Mouse (Mus musculus): ENCODE data around the gene Dnajb14. TPM values are rescaled to one million over a fixed set of nuclear protein-coding genes. Genes with fewer than 3 reads are reported as not detected.

Gene Dnajb14
- polyA plus RNA-seq, 1 experiment from 2014 or later: 13.9 TPM

DNA sequence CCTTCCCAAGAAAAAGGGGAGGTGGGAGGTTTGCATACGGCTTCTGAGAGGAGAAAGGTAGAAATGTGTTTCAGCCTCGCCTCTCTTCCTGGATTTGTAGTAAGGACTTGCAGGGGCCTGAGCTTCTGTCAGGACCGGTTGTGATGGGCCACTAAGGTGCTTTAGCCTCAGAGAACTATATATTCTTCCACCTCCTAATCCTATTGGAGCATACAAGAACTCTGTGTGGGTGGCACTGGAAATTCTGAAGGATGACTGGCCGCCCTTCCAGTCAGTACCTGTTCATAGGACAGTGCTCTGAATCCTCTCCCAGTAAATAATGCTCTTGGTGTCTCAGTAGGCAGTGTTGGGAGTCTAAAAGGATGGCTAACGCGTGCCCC lies 51.4 kb downstream of the Dnajb14 start:
- Histone ChIP-seq H3K9ac (ENCODE audit: low read depth, low read length) (peak overlapping the region; percentile 86), H3K4me1 (ENCODE audit: control insufficient read depth, insufficient read depth, low read depth, low read length) (peaks cover 16% of the 10 kb centered on the region), H3K27ac (ENCODE audit: low read depth, low read length) (peak overlapping the region; percentile 85), H3K27me3 (replicated peaks; ENCODE audit: control insufficient read depth, insufficient read depth, low read length) (no peaks in the 10 kb centered on the region), H3K4me2 (ENCODE audit: low read length) (peak overlapping the region; percentile 73), H3K36me3 (ENCODE audit: control insufficient read depth, insufficient read depth, low read length) (peaks cover 4% of the 10 kb centered on the region; the same call in 1 of the 2 replicates), H3K9me3 (ENCODE audit: control insufficient read depth, low read length) (no peaks in the 10 kb centered on the region), H3K4me3 (ENCODE audit: low read length) (peak overlapping the region; percentile 85)
- WGBS: 22% methylated on average over 6 of the region's 6 CpGs
- ATAC-seq: peak; percentile 40

DNA sequence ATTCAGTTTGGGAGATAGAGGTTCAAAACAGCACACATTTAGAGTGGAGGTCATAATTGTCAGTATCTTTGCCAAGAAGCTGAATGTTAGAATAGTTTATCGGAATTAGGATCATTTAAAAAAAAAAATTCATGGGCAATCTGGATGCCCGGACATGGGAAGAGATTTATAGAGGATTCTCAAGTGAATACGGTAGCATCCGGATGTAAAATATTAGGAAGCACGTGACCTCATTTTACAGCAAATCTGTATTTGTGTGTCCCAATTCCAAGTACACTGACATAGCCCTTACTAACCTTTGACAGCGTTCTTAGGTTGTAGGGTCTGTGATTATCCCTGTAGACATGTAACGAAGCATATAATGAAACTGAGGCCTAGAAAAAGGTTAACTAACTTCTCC lies 51.9 kb downstream of the Dnajb14 start:
- no peaks in the 10 kb centered on the region for H3K27me3 ChIP-seq (replicated peaks; ENCODE audit: control insufficient read depth, insufficient read depth, low read length)
- no peak overlapping the region for H3K27ac ChIP-seq (ENCODE audit: low read depth, low read length)
- ATAC-seq: no peak
- H3K4me3 ChIP-seq (ENCODE audit: low read length): peak overlapping the region; percentile 85
- peak overlapping the region; percentile 86; the same call in 1 of the 2 replicates for H3K9ac ChIP-seq (ENCODE audit: low read depth, low read length)
- no peaks in the 10 kb centered on the region for H3K9me3 ChIP-seq (ENCODE audit: control insufficient read depth, low read length)
- 92% methylated on average over 7 of the region's 7 CpGs for WGBS
- H3K4me1 ChIP-seq (ENCODE audit: control insufficient read depth, insufficient read depth, low read depth, low read length): peaks cover 16% of the 10 kb centered on the region
- peaks cover 7% of the 10 kb centered on the region; the same call in 1 of the 2 replicates for H3K36me3 ChIP-seq (ENCODE audit: control insufficient read depth, insufficient read depth, low read length)
- H3K4me2 ChIP-seq (ENCODE audit: low read length): peak overlapping the region; percentile 73

DNA sequence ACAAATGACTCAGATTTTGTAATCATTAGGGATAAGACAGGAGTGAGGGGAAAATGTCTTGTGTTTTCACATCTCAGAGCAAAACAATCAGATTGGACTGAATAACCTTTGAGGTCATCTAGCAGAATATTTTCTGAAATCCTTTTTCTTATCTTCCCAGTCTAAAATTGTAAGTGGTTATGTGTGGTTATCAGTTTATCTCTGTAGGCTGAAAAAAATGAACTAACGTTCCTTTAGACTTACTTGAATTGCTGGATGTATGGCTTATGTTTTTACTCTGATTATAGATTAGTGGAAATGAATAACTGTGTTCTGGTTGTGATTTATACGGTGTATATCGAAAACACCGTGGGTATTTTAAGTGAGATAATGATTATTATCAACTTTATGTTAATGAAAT lies 53.1 kb downstream of the Dnajb14 start:
- Histone ChIP-seq H3K4me3 (ENCODE audit: low read length) (no peak overlapping the region), H3K4me2 (ENCODE audit: low read length) (no peak overlapping the region), H3K9me3 (ENCODE audit: control insufficient read depth, low read length) (no peaks in the 10 kb centered on the region), H3K36me3 (ENCODE audit: control insufficient read depth, insufficient read depth, low read length) (peaks cover 9% of the 10 kb centered on the region), H3K4me1 (ENCODE audit: control insufficient read depth, insufficient read depth, low read depth, low read length) (peaks cover 16% of the 10 kb centered on the region), H3K9ac (ENCODE audit: low read depth, low read length) (no peak overlapping the region), H3K27ac (ENCODE audit: low read depth, low read length) (no peak overlapping the region), H3K27me3 (replicated peaks; ENCODE audit: control insufficient read depth, insufficient read depth, low read length) (no peaks in the 10 kb centered on the region)
- 96% methylated on average over 4 of the region's 4 CpGs for WGBS
- ATAC-seq: no peak

DNA sequence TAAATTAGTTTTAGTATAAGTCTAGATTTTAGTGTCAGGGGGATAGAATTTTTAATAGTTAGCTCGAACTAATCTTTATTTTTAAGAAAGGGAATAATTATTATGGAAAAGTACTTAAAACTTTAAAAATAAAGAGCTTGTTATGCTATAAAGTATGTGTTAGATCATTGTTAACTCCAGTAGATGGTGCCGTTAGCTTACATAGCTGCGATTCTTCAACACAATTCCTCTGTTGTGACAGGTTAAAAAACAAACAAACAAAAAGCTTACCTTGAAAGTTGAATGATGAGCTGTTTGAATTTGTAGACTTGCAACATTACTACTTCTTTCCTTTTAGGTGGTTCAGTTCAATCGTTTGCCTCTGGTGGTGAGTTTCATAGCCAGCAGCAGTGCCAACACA lies 59.5 kb downstream of the Dnajb14 start:
- no peak for ATAC-seq
- peaks cover 21% of the 10 kb centered on the region for H3K36me3 ChIP-seq (ENCODE audit: control insufficient read depth, insufficient read depth, low read length)
- no peak overlapping the region for H3K4me3 ChIP-seq (ENCODE audit: low read length)
- no peaks in the 10 kb centered on the region for H3K27me3 ChIP-seq (replicated peaks; ENCODE audit: control insufficient read depth, insufficient read depth, low read length)
- H3K27ac ChIP-seq (ENCODE audit: low read depth, low read length): no peak overlapping the region
- no peak overlapping the region for H3K4me2 ChIP-seq (ENCODE audit: low read length)
- 94% methylated on average over 4 of the region's 4 CpGs for WGBS
- no peaks in the 10 kb centered on the region for H3K9me3 ChIP-seq (ENCODE audit: control insufficient read depth, low read length)
- no peak overlapping the region for H3K9ac ChIP-seq (ENCODE audit: low read depth, low read length)
- no peaks in the 10 kb centered on the region for H3K4me1 ChIP-seq (ENCODE audit: control insufficient read depth, insufficient read depth, low read depth, low read length)

DNA sequence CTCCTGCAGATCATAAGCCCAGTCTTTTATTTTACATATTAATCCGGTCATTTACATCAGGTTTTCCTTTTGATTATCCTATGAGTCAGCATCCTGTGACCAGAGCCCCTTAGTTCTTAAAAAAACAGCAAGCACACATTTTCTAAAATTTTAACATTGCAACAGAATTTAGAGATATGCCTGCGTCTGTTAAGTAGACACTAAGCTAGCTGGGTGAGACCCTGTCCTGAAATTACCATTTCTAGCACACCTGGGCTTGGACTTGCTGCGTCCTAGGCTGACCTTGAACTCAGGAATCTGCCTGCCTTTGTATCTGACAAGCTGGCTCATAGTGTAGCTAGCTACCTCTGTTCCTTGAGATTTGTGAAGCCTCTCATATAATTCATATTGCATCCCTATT lies 62.5 kb downstream of the Dnajb14 start:
- ATAC-seq: no peak
- no peak overlapping the region for H3K9ac ChIP-seq (ENCODE audit: low read depth, low read length)
- 96% methylated on average over 3 of the region's 3 CpGs for WGBS
- no peaks in the 10 kb centered on the region for H3K4me1 ChIP-seq (ENCODE audit: control insufficient read depth, insufficient read depth, low read depth, low read length)
- no peak overlapping the region for H3K27ac ChIP-seq (ENCODE audit: low read depth, low read length)
- peaks cover 14% of the 10 kb centered on the region for H3K36me3 ChIP-seq (ENCODE audit: control insufficient read depth, insufficient read depth, low read length)
- no peaks in the 10 kb centered on the region for H3K27me3 ChIP-seq (replicated peaks; ENCODE audit: control insufficient read depth, insufficient read depth, low read length)
- H3K4me3 ChIP-seq (ENCODE audit: low read length): no peak overlapping the region
- no peaks in the 10 kb centered on the region for H3K9me3 ChIP-seq (ENCODE audit: control insufficient read depth, low read length)
- H3K4me2 ChIP-seq (ENCODE audit: low read length): no peak overlapping the region

DNA sequence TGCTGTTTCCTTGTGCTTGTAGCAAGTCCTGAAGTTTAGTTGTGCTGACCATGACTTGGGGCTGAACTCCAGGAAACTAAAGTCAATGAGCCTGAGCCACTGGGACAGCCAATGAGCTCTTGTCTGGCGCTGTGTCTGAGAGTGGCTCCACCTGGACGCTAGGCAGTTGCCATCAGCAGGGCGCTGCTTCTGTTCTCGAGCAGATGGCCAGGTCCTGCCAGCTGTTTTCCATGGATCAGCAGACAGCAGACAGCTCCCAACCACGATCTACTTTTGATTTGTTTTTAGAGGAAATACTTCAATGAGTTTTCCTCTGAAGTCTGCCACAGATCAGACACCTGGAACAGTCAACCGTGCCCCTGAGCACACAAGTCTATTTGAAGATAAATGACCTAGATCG lies 65.3 kb downstream of the Dnajb14 start:
- Histone ChIP-seq H3K4me2 (ENCODE audit: low read length) (no peak overlapping the region), H3K27me3 (replicated peaks; ENCODE audit: control insufficient read depth, insufficient read depth, low read length) (no peaks in the 10 kb centered on the region), H3K9ac (ENCODE audit: low read depth, low read length) (no peak overlapping the region), H3K36me3 (ENCODE audit: control insufficient read depth, insufficient read depth, low read length) (peaks cover 7% of the 10 kb centered on the region), H3K27ac (ENCODE audit: low read depth, low read length) (no peak overlapping the region), H3K4me3 (ENCODE audit: low read length) (no peak overlapping the region), H3K9me3 (ENCODE audit: control insufficient read depth, low read length) (no peaks in the 10 kb centered on the region), H3K4me1 (ENCODE audit: control insufficient read depth, insufficient read depth, low read depth, low read length) (no peaks in the 10 kb centered on the region)
- WGBS: 77% methylated on average over 7 of the region's 7 CpGs
- ATAC-seq: no peak

DNA sequence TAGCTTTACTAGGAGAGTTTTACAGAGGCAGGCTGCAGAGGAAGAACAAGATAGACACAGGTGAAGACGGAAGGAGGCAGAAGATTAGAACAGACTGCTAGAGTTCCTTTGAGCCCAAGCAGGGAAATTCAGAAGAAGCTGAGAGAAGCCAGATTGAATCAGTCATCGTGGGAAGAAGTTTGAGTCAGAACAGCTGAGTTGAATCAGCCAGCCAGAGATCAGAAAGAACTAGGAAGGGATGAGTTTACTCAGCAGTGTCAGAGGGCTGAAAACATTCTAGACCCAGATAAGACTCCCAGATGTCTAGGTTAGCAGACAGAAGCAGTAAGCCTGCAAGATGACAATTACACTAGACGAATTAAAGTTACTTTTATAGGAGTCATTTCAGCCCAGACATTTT lies 66.5 kb downstream of the Dnajb14 start:
- Histone ChIP-seq H3K36me3 (ENCODE audit: control insufficient read depth, insufficient read depth, low read length) (peaks cover 7% of the 10 kb centered on the region), H3K27me3 (replicated peaks; ENCODE audit: control insufficient read depth, insufficient read depth, low read length) (no peaks in the 10 kb centered on the region), H3K4me2 (ENCODE audit: low read length) (no peak overlapping the region), H3K9me3 (ENCODE audit: control insufficient read depth, low read length) (no peaks in the 10 kb centered on the region), H3K4me3 (ENCODE audit: low read length) (no peak overlapping the region), H3K27ac (ENCODE audit: low read depth, low read length) (no peak overlapping the region), H3K4me1 (ENCODE audit: control insufficient read depth, insufficient read depth, low read depth, low read length) (no peaks in the 10 kb centered on the region), H3K9ac (ENCODE audit: low read depth, low read length) (no peak overlapping the region)
- 85% methylated on average over 3 of the region's 3 CpGs for WGBS
- ATAC-seq: no peak

DNA sequence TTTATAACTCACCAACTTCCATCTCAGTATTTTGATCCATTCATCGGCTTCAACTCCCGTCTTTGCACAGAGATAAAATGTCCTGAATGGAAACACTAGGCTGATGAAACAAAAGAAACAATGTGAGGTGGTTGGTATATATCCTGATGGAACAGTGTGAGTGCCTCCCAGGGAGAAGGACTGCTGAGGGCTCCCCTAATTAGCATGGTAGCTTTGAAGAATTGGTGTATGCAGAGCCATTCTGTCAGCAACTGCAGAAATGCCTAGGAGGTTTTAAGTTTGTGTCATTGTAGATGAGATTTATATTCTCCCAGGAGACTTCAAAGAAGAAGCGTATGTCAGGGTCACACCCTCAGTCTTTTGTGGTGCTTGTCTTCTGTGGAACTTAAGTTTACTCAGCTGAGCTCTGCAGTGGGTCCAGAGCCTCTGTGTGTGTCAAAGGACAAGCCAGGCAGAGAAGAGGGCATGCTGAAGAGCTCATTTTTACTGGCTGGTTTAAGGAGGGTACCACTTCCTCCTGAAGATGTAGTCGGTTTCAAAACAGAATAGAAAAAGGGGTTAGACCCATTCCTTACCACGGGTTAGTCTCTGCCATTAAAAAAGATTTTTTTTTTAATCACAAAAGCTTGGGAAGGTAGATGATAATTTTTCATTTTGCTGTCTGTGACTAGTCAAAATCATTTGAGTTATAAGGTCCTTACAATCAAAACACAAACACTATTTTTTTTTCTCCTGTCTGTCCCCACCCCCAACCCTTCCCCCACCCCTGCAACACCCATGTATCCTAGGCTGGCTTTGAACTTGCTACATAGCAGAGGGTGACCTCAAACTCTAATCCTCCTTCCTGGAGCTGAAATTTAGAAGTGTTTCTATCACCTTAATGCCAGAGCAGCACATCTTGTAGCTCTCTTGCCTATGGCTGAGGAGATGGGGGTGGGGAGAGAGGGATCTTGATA lies 68.4 kb downstream of the Dnajb14 start:
- H3K27ac ChIP-seq (ENCODE audit: low read depth, low read length): no peak overlapping the region
- no peaks in the 10 kb centered on the region for H3K27me3 ChIP-seq (replicated peaks; ENCODE audit: control insufficient read depth, insufficient read depth, low read length)
- H3K9me3 ChIP-seq (ENCODE audit: control insufficient read depth, low read length): no peaks in the 10 kb centered on the region
- H3K9ac ChIP-seq (ENCODE audit: low read depth, low read length): no peak overlapping the region
- ATAC-seq: 0 out of 2 replicates have a peak, but pooled peaks have one; percentile 37
- no peaks in the 10 kb centered on the region for H3K4me1 ChIP-seq (ENCODE audit: control insufficient read depth, insufficient read depth, low read depth, low read length)
- H3K4me2 ChIP-seq (ENCODE audit: low read length): no peak overlapping the region
- H3K36me3 ChIP-seq (ENCODE audit: control insufficient read depth, insufficient read depth, low read length): no peaks in the 10 kb centered on the region; the same call in 1 of the 2 replicates
- no peak overlapping the region for H3K4me3 ChIP-seq (ENCODE audit: low read length)
- WGBS: 35% methylated on average over 5 of the region's 5 CpGs

GRCm38 (mm10) chr3:137936541-137936940 lies 69.1 kb downstream of the Dnajb14 start:
- 39% methylated on average over 6 of the region's 6 CpGs for WGBS
- H3K27me3 ChIP-seq (replicated peaks; ENCODE audit: control insufficient read depth, insufficient read depth, low read length): no peaks in the 10 kb centered on the region
- H3K9ac ChIP-seq (ENCODE audit: low read depth, low read length): no peak overlapping the region
- no peaks in the 10 kb centered on the region; the same call in 1 of the 2 replicates for H3K36me3 ChIP-seq (ENCODE audit: control insufficient read depth, insufficient read depth, low read length)
- no peak overlapping the region for H3K4me3 ChIP-seq (ENCODE audit: low read length)
- H3K27ac ChIP-seq (ENCODE audit: low read depth, low read length): no peak overlapping the region
- H3K4me2 ChIP-seq (ENCODE audit: low read length): no peak overlapping the region
- H3K9me3 ChIP-seq (ENCODE audit: control insufficient read depth, low read length): no peaks in the 10 kb centered on the region
- no peaks in the 10 kb centered on the region for H3K4me1 ChIP-seq (ENCODE audit: control insufficient read depth, insufficient read depth, low read depth, low read length)
- ATAC-seq: no peak
